Mouse (Mus musculus): ENCODE results near the gene Atrn. TPM values are rescaled to one million over a fixed set of nuclear protein-coding genes. Genes with fewer than 3 reads are reported as not detected.

Gene Atrn
- polyA plus RNA-seq, 1 experiment from 2014 or later, result 10.2 TPM

DNA sequence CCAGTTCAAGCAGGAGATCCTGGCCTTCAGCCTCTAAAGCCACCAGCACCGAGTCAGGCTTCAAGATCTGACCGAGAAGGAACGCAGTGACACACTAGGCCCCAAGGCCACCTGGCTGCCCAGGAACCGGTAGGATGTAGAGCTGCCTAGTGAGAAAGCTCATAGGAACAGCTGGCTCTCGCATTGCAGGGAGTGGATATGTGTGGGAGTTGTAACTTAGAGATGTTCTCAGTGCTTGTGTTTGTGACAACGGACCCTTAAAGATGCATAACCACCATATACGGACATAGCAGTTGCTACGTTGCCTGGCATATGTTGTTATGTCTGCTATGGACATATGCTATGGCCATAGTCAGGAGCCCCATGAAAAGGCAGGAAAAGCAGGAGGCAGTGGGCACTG is 152.4 kb downstream of the Atrn start:
- no peak for TF ChIP-seq CTCF (IDR thresholded peaks at IDR 0.05; ENCODE audit: low read depth)
- no peak overlapping the region for H3K9ac ChIP-seq
- ATAC-seq (ENCODE audit: insufficient read depth) (no peak), DNase-seq (no peak)
- peaks cover 47% of the 10 kb centered on the region for H3K27me3 ChIP-seq (ENCODE audit: insufficient read depth, low read length)
- peaks cover 17% of the 10 kb centered on the region; the same call in 1 of the 2 replicates for H3K4me1 ChIP-seq (ENCODE audit: insufficient read depth)
- no peak overlapping the region for H3K4me2 ChIP-seq
- no peaks in the 10 kb centered on the region for H3K9me3 ChIP-seq (ENCODE audit: low read depth, low read length)
- no peak overlapping the region for H3K4me3 ChIP-seq (ENCODE audit: low read depth, low read length)
- H3K36me3 ChIP-seq (ENCODE audit: insufficient read depth), result no peaks in the 10 kb centered on the region
- 90% methylated on average over 8 of the region's 8 CpGs for WGBS
- no peak overlapping the region for H3K27ac ChIP-seq (ENCODE audit: low read depth)

GRCm38 (mm10) chr2:131059377-131059776 is 153.1 kb downstream of the Atrn start:
- ATAC-seq (ENCODE audit: insufficient read depth), result no peak
- 20% methylated on average over 1 of the region's 1 CpGs for WGBS
- Histone ChIP-seq H3K27ac (ENCODE audit: low read depth) (no peak overlapping the region; the same call in 1 of the 2 replicates), H3K9me3 (ENCODE audit: low read depth, low read length) (no peaks in the 10 kb centered on the region), H3K36me3 (ENCODE audit: insufficient read depth) (no peaks in the 10 kb centered on the region), H3K4me1 (ENCODE audit: insufficient read depth) (peaks cover 14% of the 10 kb centered on the region; the same call in 1 of the 2 replicates), H3K4me2 (no peak overlapping the region), H3K4me3 (ENCODE audit: low read depth, low read length) (no peak overlapping the region), H3K9ac (no peak overlapping the region), H3K27me3 (ENCODE audit: insufficient read depth, low read length) (peaks cover 42% of the 10 kb centered on the region)
- DNase-seq, result peak; percentile 87
- no peak for TF ChIP-seq CTCF (IDR thresholded peaks at IDR 0.05; ENCODE audit: low read depth)

GRCm38 (mm10) chr2:131059781-131060540 is 153.7 kb downstream of the Atrn start:
- no peak overlapping the region; the same call in 1 of the 2 replicates for H3K9ac ChIP-seq
- peaks cover 14% of the 10 kb centered on the region; the same call in 1 of the 2 replicates for H3K4me1 ChIP-seq (ENCODE audit: insufficient read depth)
- no peak for TF ChIP-seq CTCF (IDR thresholded peaks at IDR 0.05; ENCODE audit: low read depth)

DNA sequence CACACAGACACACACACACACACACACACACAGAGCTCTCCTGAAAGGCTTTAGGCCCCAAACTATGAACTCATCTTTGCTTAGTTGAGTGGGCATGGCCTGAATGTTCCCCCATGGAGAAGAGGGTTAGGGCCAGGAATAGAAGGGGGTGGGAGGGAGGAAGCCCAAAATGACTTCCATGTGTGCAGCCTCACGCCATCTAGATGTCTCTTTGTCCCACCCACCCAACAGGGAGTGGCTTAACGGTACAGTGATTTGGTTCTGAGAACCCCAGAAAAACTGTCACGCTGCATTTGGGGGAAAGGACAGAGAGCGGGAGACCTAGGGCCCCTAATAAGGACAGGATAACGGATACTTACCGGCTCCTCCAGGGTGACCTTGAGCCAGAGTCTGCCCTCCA is 154.5 kb downstream of the Atrn start:
- H3K9ac ChIP-seq, result no peak overlapping the region
- H3K27ac ChIP-seq (ENCODE audit: low read depth), result no peak overlapping the region
- no peak for DNase-seq
- no peak for ATAC-seq (ENCODE audit: insufficient read depth)
- WGBS, result 71% methylated on average over 6 of the region's 6 CpGs
- H3K4me1 ChIP-seq (ENCODE audit: insufficient read depth), result peaks cover 14% of the 10 kb centered on the region; the same call in 1 of the 2 replicates
- H3K4me2 ChIP-seq, result no peak overlapping the region
- H3K4me3 ChIP-seq (ENCODE audit: low read depth, low read length), result no peak overlapping the region
- peaks cover 38% of the 10 kb centered on the region for H3K27me3 ChIP-seq (ENCODE audit: insufficient read depth, low read length)
- H3K36me3 ChIP-seq (ENCODE audit: insufficient read depth), result no peaks in the 10 kb centered on the region
- no peak for TF ChIP-seq CTCF (IDR thresholded peaks at IDR 0.05; ENCODE audit: low read depth)
- H3K9me3 ChIP-seq (ENCODE audit: low read depth, low read length), result no peaks in the 10 kb centered on the region

More at GRCm38 (mm10) chr2:131059781-131060540, 153.7 kb downstream of the Atrn start:
- Histone ChIP-seq H3K4me3 (ENCODE audit: low read depth, low read length) (no peak overlapping the region), H3K27ac (ENCODE audit: low read depth) (no peak overlapping the region; the same call in none of the 2 replicates), H3K4me2 (no peak overlapping the region), H3K36me3 (ENCODE audit: insufficient read depth) (no peaks in the 10 kb centered on the region), H3K9me3 (ENCODE audit: low read depth, low read length) (no peaks in the 10 kb centered on the region), H3K27me3 (ENCODE audit: insufficient read depth, low read length) (peaks cover 42% of the 10 kb centered on the region)
- DNase-seq (no peak), ATAC-seq (ENCODE audit: insufficient read depth) (no peak)
- WGBS, result 67% methylated on average over 9 of the region's 9 CpGs

DNA sequence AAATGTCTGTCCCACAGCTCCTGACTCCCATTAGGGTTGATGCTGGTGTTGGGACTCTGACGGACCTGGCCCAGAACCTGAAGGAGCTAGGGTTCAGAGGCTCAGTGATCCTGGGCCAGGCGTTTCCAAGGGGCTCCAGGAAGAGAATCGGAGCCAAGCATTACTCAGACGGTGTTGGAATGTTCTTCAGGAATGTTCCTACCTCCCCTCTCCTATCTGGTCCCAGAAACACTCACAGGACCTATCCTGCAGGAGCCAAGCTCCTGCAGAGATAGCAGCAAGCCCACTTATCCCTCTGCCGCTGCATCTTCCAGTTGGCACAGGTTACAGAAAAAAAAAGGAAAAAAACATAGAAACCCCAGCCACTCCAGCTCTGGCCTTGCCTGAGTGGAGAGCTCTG is 155.3 kb downstream of the Atrn start:
- no peaks in the 10 kb centered on the region for H3K9me3 ChIP-seq (ENCODE audit: low read depth, low read length)
- H3K4me1 ChIP-seq (ENCODE audit: insufficient read depth), result peaks cover 14% of the 10 kb centered on the region; the same call in 1 of the 2 replicates
- WGBS, result 48% methylated on average over 5 of the region's 5 CpGs
- peaks cover 30% of the 10 kb centered on the region; the same call in 1 of the 2 replicates for H3K27me3 ChIP-seq (ENCODE audit: insufficient read depth, low read length)
- DNase-seq (no peak), ATAC-seq (ENCODE audit: insufficient read depth) (no peak)
- no peak overlapping the region for H3K4me3 ChIP-seq (ENCODE audit: low read depth, low read length)
- TF ChIP-seq CTCF (IDR thresholded peaks at IDR 0.05; ENCODE audit: low read depth), result no peak
- no peak overlapping the region for H3K27ac ChIP-seq (ENCODE audit: low read depth)
- no peak overlapping the region for H3K4me2 ChIP-seq
- H3K36me3 ChIP-seq (ENCODE audit: insufficient read depth), result no peaks in the 10 kb centered on the region
- no peak overlapping the region for H3K9ac ChIP-seq

GRCm38 (mm10) chr2:131063404-131063864 is 157.1 kb downstream of the Atrn start, which contains the start of gene Adam33:
TSS of gene Adam33 (minus strand) at chr2:131063814.
- no peak for DNase-seq

DNA sequence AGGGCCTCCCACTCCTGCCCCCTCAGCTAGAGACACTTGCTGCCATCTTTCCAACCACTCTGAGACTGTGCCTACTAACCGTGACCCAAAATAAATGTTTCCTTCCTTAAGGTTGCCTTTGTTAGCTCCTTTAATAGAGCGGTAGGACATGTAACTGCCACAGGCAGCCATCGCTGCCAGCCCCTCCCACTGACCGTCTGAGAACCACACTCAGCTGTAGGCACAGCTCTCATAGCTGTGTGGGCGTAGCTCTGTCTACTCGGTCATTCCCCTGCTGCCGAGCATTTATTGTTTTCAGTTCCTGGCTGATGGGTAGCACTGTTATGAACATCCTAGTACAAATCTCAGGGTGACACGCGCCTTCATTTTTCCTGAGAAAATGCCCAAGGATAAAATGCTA is 160.0 kb downstream of the Atrn start:
- no peak for ATAC-seq (ENCODE audit: insufficient read depth)
- H3K4me2 ChIP-seq, result no peak overlapping the region
- WGBS, result 57% methylated on average over 9 of the region's 9 CpGs
- no peak overlapping the region for H3K27ac ChIP-seq (ENCODE audit: low read depth)
- H3K9me3 ChIP-seq (ENCODE audit: low read depth, low read length), result no peaks in the 10 kb centered on the region
- no peaks in the 10 kb centered on the region for H3K36me3 ChIP-seq (ENCODE audit: insufficient read depth)
- H3K4me1 ChIP-seq (ENCODE audit: insufficient read depth), result 0 out of 2 replicates have a peak, but pooled peaks cover 5% of the 10 kb centered on the region
- TF ChIP-seq CTCF (IDR thresholded peaks at IDR 0.05; ENCODE audit: low read depth), result no peak
- peaks cover 25% of the 10 kb centered on the region; the same call in 1 of the 2 replicates for H3K27me3 ChIP-seq (ENCODE audit: insufficient read depth, low read length)
- no peak for DNase-seq
- H3K9ac ChIP-seq, result no peak overlapping the region
- no peak overlapping the region for H3K4me3 ChIP-seq (ENCODE audit: low read depth, low read length)

More at GRCm38 (mm10) chr2:131063404-131063864, 157.1 kb downstream of the Atrn start, which contains the start of gene Adam33:
- H3K27ac ChIP-seq (ENCODE audit: low read depth), result no peak within 1 kb of the TSS
- peaks cover 14% of the 10 kb centered on the region; the same call in 1 of the 2 replicates for H3K4me1 ChIP-seq (ENCODE audit: insufficient read depth)
- peak within 1 kb of the TSS; percentile 62 for H3K4me2 ChIP-seq
- 3% methylated on average over 27 of the region's 27 CpGs for WGBS
- peak within 1 kb of the TSS; percentile 29 for H3K4me3 ChIP-seq (ENCODE audit: low read depth, low read length)
- peak; percentile 45; the same call in 1 of the 2 replicates for ATAC-seq (ENCODE audit: insufficient read depth)
- H3K36me3 ChIP-seq (ENCODE audit: insufficient read depth), result no peaks in the 10 kb centered on the region
- TF ChIP-seq CTCF (IDR thresholded peaks at IDR 0.05; ENCODE audit: low read depth), result no peak
- H3K9ac ChIP-seq, result peak within 1 kb of the TSS; percentile 40
- peaks cover 28% of the 10 kb centered on the region; the same call in 1 of the 2 replicates for H3K27me3 ChIP-seq (ENCODE audit: insufficient read depth, low read length)
- H3K9me3 ChIP-seq (ENCODE audit: low read depth, low read length), result no peaks in the 10 kb centered on the region
